Mouse (Mus musculus) layer of hippocampus, adult 2 months (tissue): ENCODE measurements around the gene Syt2. TPM values are rescaled to one million over a fixed set of nuclear protein-coding genes. Genes with fewer than 3 reads are reported as not detected.

Experiments
- DNase-seq, 2 experiments: peaks; one replicate each; pipeline ENCODE4 v3.0.0; 2022; ENCODE audit warnings: low spot score in 2 of 2
- H3K27ac ChIP-seq: fragments of 200-600 bp; 2 replicates; pipeline ENCODE4 v1.8.1; 2022
- H3K4me3 ChIP-seq: fragments of 200-600 bp; 2 replicates; pipeline ENCODE4 v1.8.1; 2022; ENCODE audit warnings: mild to moderate bottlenecking
- CTCF ChIP-seq: fragments of 200-600 bp; conservative IDR thresholded peaks from 2 replicates; pipeline ENCODE4 v1.8.1; 2022; ENCODE audit warnings: antibody characterized with exemption, mild to moderate bottlenecking, moderate library complexity
- total RNA-seq, 2 experiments: library from RNA; stranded (reverse); gene quantifications; 2 replicates each; pipeline ENCODE4 v1.2.3; 2021

Syt2 gene
- total RNA-seq, 2 experiments from 2014 or later: 17.9 to 18.6 TPM

GRCm38 (mm10) chr1:134741946-134742661, 95.6 kb downstream of the Syt2 start:
- Histone ChIP-seq H3K27ac (no peak overlapping the region), H3K4me3 (no peak overlapping the region)
- no peak for DNase-seq
- TF ChIP-seq CTCF: peak; percentile 37

DNA sequence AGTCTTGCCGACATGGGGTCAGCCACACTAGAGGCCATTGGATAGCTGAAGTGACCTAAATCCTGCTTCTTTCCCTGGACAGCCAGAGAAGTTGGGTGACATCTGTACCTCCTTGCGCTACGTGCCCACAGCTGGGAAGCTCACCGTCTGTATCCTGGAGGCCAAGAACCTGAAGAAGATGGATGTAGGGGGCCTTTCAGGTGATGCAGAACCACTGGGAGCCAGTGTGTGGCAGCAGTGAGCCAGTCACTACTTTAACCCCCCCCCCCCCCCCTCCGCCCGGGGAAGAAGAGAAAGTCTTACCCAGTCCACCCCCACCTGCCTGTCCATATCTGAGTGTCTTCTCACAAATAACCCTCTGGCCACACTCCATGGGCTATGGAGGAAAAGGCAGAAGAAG, 99.2 kb downstream of the Syt2 start:
- H3K27ac ChIP-seq: no peak overlapping the region
- TF ChIP-seq CTCF: peak; percentile 84
- DNase-seq: no peak
- H3K4me3 ChIP-seq: no peak overlapping the region

DNA sequence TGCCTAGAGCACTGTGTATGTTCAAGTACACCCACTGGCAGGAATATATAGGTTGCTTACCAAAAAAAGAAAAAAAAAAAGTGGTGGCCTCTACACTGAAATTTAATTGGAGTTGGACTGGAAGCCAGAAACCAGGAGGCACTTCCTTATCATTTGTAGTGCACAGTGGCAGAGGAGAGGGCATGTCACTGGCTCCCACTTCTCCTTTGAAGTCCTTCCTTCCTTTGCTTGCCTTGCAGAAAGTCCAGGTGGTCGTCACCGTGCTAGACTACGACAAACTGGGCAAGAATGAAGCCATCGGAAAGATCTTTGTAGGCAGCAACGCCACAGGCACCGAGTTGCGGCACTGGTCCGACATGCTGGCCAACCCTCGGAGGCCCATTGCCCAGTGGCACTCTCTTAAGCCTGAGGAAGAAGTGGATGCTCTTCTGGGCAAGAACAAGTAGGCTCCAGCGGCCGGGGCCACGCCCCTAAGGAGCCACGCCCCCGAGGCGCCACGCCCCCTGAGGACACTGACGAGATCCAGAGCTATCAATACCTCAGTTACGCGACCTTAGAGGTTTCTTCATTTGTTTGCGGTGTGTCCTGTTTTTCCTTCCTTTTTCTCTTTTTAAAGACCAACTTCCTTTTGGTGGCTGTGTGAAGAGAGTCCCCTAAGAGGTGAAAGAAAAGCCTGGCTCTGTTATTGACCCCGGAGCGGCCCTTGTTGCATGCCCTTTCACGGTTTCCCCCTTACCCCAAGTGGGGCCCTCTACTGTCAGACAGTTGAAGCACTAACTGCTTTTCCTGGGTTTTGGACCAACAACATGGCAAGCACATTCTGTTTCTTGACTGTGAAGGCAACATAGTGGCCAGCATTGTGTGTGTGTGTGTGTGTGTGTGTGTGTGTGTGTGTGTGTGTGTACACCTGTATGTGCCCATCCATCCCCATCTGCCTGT, 101.0 kb downstream of the Syt2 start:
- DNase-seq: no peak
- H3K4me3 ChIP-seq: no peak overlapping the region
- 0 out of 2 replicates have a peak, but pooled peaks have one; percentile 15 for TF ChIP-seq CTCF
- no peak overlapping the region for H3K27ac ChIP-seq

GRCm38 (mm10) chr1:134749889-134750288, 103.4 kb downstream of the Syt2 start:
- Histone ChIP-seq H3K4me3 (no peak overlapping the region), H3K27ac (no peak overlapping the region)
- DNase-seq: no peak
- TF ChIP-seq CTCF: no peak

- Histone ChIP-seq H3K4me3 (no peak overlapping the region), H3K27ac (no peak overlapping the region)
- DNase-seq: no peak
- TF ChIP-seq CTCF: no peak
Observed at GRCm38 (mm10) chr1:134752447-134752846, 106.0 kb downstream of the Syt2 start.

GRCm38 (mm10) chr1:134753751-134754630, 107.5 kb downstream of the Syt2 start:
- TF ChIP-seq CTCF: no peak
- H3K27ac ChIP-seq: no peak overlapping the region
- H3K4me3 ChIP-seq: no peak overlapping the region
- DNase-seq: no peak

DNA sequence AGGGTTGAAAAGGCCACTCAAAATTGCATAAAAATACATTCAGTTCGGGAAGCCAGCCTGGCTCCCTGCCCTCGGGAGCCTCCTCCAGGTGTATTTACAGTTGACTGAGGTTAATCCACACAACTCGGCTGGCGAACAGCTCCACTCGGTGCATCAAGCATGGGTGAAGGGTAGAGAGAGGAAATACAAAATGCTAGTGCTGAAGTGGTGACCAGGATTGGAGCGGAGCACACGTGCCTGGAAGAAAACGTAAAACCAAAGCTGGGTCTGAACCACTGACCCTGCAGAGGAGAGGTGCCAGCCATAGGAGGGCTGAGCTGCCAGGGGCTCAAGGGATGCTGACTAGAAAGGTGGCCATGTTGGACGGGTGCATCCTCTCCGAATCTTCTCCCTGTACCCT, 108.3 kb downstream of the Syt2 start:
- DNase-seq: no peak

GRCm38 (mm10) chr1:134755548-134756189, 109.2 kb downstream of the Syt2 start:
- Histone ChIP-seq H3K27ac (peak overlapping the region; percentile 77), H3K4me3 (no peak overlapping the region)
- TF ChIP-seq CTCF: no peak
- no peak for DNase-seq

More for the DNA sequence above, 108.3 kb downstream of the Syt2 start:
- H3K27ac ChIP-seq: no peak overlapping the region
- no peak for TF ChIP-seq CTCF
- no peak overlapping the region for H3K4me3 ChIP-seq

DNA sequence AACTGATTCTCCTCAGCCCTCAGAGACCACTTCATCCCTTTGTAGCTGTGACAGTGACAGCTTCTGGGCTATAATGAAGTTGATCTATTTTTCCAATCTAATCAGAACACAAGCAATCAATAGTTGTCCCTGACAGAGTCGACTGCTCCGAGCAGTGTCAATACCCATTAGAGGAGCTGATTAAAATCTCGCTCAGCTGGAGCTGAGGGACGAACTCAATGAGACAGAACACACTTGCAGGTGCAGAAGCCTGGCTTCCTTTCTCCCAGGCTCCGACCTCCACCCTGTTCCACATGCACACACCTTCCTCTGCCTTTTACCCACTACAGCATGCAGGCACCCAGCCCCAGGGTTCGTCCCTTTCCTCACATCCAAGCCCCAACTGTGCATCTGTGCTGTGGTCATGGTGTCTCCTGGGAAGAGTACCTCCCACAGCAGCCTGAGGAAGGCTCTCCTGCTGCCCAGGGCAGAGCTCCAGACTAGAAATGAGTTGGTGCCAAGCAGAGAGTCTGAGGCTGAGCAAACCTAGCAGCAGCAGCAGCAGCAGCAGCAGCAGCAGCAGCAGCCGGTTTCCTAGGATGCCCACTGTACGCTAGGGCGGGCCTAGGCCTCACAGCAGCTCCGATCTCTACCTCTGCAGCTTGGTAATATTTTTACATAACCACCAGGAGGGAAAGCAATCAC, 109.9 kb downstream of the Syt2 start:
- Histone ChIP-seq H3K4me3 (no peak overlapping the region), H3K27ac (peak overlapping the region; percentile 77)
- TF ChIP-seq CTCF: no peak
- no peak for DNase-seq

DNA sequence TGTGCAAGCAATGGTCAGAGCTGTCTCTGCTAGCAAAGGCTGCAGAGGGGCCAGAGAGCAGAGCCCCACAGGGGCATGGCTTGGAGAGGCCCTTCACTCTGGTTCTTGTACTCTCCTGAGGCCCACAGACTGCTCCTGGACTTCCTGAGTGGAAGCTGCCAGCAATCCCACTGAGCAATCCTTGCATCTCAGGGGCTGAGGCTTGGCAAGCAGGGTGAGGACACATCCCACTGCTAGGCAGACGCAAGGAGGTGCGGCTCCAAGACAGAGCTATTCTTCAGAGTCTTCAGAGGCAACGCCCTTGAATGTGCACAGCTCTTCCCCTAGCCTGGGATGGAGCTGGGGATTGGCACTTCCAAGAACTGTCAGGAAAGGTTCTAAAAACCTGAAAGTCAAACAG, 110.8 kb downstream of the Syt2 start:
- no peak overlapping the region for H3K4me3 ChIP-seq
- no peak for TF ChIP-seq CTCF
- H3K27ac ChIP-seq: peak overlapping the region; percentile 77; the same call in 1 of the 2 replicates
- no peak for DNase-seq

DNA sequence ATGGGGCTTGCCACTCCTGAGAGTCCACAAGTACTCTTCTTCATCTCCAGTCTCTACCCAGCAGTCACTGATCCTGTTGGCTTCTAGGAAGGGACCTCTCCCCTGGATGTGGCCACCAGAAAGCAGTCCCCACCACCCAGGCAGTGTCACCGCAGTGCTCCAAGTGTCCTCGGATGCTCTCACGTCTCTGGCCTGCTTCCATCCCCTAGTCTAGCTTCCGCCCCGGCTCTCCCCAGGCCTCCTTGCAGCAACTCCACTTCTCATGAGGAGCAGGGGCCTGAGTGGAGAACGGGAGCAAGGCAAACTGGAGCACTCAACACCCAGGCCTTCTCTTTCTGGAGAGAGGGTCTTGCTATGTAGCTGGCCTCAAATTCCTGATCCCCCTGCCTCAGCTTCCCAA, 112.7 kb downstream of the Syt2 start:
- TF ChIP-seq CTCF: no peak
- Histone ChIP-seq H3K4me3 (no peak overlapping the region), H3K27ac (no peak overlapping the region)
- DNase-seq: no peak

- DNase-seq: no peak
- no peak overlapping the region for H3K27ac ChIP-seq
- no peak for TF ChIP-seq CTCF
- no peak overlapping the region for H3K4me3 ChIP-seq
Observed at GRCm38 (mm10) chr1:134760642-134761041, 114.2 kb downstream of the Syt2 start.
